Mouse (Mus musculus) limb, embryonic 11.5 days (tissue): Measurements from ENCODE around the gene Acat2. TPM values are rescaled to one million over a fixed set of nuclear protein-coding genes. Genes with fewer than 3 reads are reported as not detected.
"Not testable (repeated sequence)": the region's sequence is repeated elsewhere in the genome, so short reads cannot be mapped to it uniquely, and the experiment has no call there.

Source experiments
- ATAC-seq: fragments of 200-750 bp; cut with Nextera tagmentation; 2 replicates; pipeline ENCODE4 v1.8.0; 2017; ENCODE audit warnings: low read depth; ENCODE audit not compliant: insufficient number of reproducible peaks, low FRiP score, low TSS enrichment
- DNase-seq: peaks from one replicate; pipeline ENCODE4 v3.0.0-alpha.2; 2015; ENCODE audit warnings: low spot score
- H3K27ac ChIP-seq: fragments of 300-500 bp; sonication (generic); replicated peaks from 2 replicates; pipeline ENCODE4 v1.5.1; 2014; ENCODE audit warnings: low read depth, mild to moderate bottlenecking, low read length
- H3K27me3 ChIP-seq: fragments of 300-500 bp; sonication (generic); 2 replicates; pipeline ENCODE4 v1.6.1; 2014; ENCODE audit warnings: mild to moderate bottlenecking, low read length, mixed read lengths; ENCODE audit not compliant: control insufficient read depth, insufficient read depth
- H3K36me3 ChIP-seq: fragments of 300-500 bp; sonication (generic); 2 replicates; pipeline ENCODE4 v1.6.1; 2014; ENCODE audit warnings: mild to moderate bottlenecking, low read length, moderate library complexity, mixed read lengths; ENCODE audit not compliant: control insufficient read depth, insufficient read depth
- H3K4me1 ChIP-seq: fragments of 300-500 bp; sonication (generic); 2 replicates; pipeline ENCODE4 v1.6.1; 2014; ENCODE audit warnings: low read length, mixed read lengths; ENCODE audit not compliant: control insufficient read depth, insufficient read depth
- H3K4me2 ChIP-seq: fragments of 300-500 bp; sonication (generic); 2 replicates; pipeline ENCODE4 v1.6.1; 2014; ENCODE audit warnings: low read depth, mild to moderate bottlenecking, moderate library complexity; ENCODE audit not compliant: severe bottlenecking
- H3K4me3 ChIP-seq: fragments of 300-500 bp; sonication (generic); 2 replicates; pipeline ENCODE4 v1.5.1; 2014; ENCODE audit warnings: low read depth, low read length
- H3K9ac ChIP-seq: fragments of 300-500 bp; sonication (generic); 2 replicates; pipeline ENCODE4 v1.6.1; 2014; ENCODE audit warnings: mild to moderate bottlenecking, low read length
- H3K9me3 ChIP-seq: fragments of 300-500 bp; sonication (generic); 2 replicates; pipeline ENCODE4 v1.6.1; 2016; ENCODE audit warnings: low read length; ENCODE audit not compliant: control insufficient read depth
- WGBS: fragments of 180-500 bp; shearing (Covaris S2); extraction: QIAGEN DNeasy Blood & Tissue Kit; methylation state at CpG from one replicate; pipeline ENCODE4 v1.1.7; 2014; 5-methylcytosine and 5-hydroxymethylcytosine counted together
- polyA plus RNA-seq: library from polyadenylated mRNA; unstranded; fragments of >200 nt; fragmentation: Nextera tagmentation; extraction: Ambion mirVana; gene quantifications from 2 replicates; pipeline ENCODE4 v1.2.1, GENCODE M21; 2014

The Acat2 gene
- polyA plus RNA-seq, 1 experiment from 2014 or later: 236 TPM

DNA sequence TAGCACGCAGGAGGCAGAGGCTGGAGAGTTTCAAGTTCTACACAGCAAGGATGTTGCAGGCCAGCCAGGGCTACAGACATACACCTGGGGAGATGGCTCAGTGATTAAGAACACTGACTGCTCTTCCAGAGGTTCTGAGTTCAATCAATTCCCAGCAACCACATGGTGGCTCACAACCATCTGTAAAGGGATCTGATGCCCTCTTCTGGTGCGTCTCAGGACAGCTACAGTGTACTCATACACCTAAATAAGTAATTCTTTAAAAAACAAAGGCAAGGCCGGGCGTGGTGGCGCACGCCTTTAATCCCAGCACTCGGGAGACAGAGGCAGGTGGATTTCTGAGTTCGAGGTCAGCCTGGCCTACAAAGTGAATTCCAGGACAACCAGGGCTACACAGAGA, 27.5 kb upstream of the Acat2 start:
- not testable (repeated sequence) for H3K27me3 ChIP-seq, H3K9ac ChIP-seq, ATAC-seq, H3K4me2 ChIP-seq, H3K4me3 ChIP-seq, H3K36me3 ChIP-seq, H3K9me3 ChIP-seq, H3K4me1 ChIP-seq, H3K27ac ChIP-seq, DNase-seq
- 97% methylated on average over 8 of the region's 8 CpGs for WGBS

DNA sequence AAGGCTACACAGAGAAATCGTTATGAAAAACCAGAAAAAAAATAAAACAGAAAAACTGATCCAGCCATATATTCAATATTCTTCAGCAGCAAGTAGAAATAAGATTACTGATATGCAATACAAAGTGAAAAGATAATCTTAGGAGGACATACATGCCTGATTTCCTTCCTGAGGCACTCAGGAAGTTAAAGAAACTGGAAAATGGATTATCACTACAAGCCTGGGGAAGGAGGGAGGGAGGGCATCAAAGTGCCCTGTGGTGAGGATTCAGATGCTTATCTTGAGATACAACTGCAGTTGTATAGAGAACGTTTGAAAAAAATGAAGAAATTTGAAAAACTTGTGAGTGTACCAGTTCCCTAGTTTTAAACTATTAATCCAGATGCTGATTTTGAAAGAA, 23.4 kb upstream of the Acat2 start:
- ATAC-seq (no peak), DNase-seq (no peak)
- Histone ChIP-seq H3K4me2 (no peak overlapping the region), H3K9ac (no peak overlapping the region), H3K4me1 (no peaks in the 10 kb centered on the region), H3K36me3 (peaks cover 27% of the 10 kb centered on the region), H3K27me3 (no peaks in the 10 kb centered on the region), H3K27ac (no peak overlapping the region), H3K9me3 (no peaks in the 10 kb centered on the region), H3K4me3 (no peak overlapping the region)
- WGBS: 90% methylated on average over 2 of the region's 2 CpGs

DNA sequence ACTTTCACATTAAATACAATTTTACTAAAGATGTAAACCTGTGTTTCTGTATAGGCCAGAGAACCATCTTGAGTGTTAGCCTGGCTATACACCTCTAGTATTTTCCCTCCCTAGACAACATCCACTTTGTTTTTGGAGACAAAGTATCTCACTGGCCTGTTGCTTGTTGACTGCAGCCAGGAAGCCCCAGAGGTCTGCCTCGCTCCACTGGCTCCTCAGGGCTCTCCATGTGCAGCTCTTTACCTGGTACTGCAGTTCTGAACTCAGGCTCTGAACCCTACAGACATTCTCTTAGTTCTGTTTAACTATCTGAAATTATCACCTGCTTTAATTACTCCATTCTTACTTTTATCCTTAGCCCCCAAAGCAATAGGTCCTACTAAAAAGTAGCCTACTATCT, 18.0 kb upstream of the Acat2 start:
- no peak for ATAC-seq

DNA sequence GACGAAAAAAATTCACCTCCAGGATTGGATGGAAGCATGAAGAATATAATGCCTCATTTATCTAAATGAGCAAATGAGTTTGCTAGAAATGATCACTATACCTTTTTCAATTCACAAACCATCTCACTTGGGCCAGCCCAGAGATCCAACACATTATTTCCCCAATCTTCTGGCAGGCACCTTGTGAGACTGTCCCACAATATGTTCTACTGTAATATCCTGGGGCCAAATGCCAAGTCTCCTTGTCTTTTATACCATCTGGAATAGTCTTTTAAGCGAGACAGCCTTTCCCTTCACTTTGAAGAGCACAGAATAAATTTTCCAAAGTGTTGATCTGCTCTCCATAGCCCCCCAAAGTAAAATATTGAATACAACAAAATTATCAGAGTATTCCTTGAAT, 13.3 kb upstream of the Acat2 start:
- DNase-seq: no peak
- 88% methylated on average over 2 of the region's 2 CpGs for WGBS
- no peak overlapping the region for H3K4me3 ChIP-seq
- no peaks in the 10 kb centered on the region for H3K9me3 ChIP-seq
- ATAC-seq: no peak
- H3K4me2 ChIP-seq: no peak overlapping the region
- H3K36me3 ChIP-seq: peaks cover 7% of the 10 kb centered on the region
- no peak overlapping the region for H3K27ac ChIP-seq
- no peaks in the 10 kb centered on the region for H3K27me3 ChIP-seq
- no peak overlapping the region for H3K9ac ChIP-seq
- H3K4me1 ChIP-seq: no peaks in the 10 kb centered on the region

More for the DNA sequence above, 18.0 kb upstream of the Acat2 start:
- DNase-seq: no peak
- 91% methylated on average over 1 of the region's 1 CpGs for WGBS
- Histone ChIP-seq H3K4me2 (no peak overlapping the region), H3K27me3 (no peaks in the 10 kb centered on the region), H3K9ac (no peak overlapping the region), H3K4me1 (no peaks in the 10 kb centered on the region), H3K36me3 (peaks cover 26% of the 10 kb centered on the region), H3K9me3 (no peaks in the 10 kb centered on the region), H3K27ac (no peak overlapping the region), H3K4me3 (no peak overlapping the region)

DNA sequence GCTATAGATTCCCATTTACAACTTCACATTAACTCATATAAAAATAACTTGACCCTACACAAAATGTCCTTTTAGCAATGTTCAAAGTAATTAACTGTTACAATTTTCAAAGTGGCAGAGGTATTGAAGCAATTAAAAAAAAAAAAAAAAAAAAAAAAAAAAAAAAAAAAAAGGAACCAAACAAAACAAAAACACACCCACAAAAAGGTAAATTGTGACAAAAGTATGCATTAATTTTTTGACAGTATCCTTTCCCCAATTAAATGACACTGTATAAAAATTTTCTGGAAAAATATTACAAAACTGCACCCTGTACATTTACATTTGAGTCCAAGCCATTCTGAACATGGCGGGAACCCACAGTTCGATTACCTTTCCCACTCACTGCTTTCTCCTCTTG, 6.6 kb upstream of the Acat2 start:
- no peaks in the 10 kb centered on the region for H3K9me3 ChIP-seq
- H3K36me3 ChIP-seq: peaks cover 2% of the 10 kb centered on the region; the same call in 1 of the 2 replicates
- H3K4me3 ChIP-seq: no peak overlapping the region
- no peak overlapping the region for H3K9ac ChIP-seq
- H3K4me1 ChIP-seq: no peaks in the 10 kb centered on the region
- 95% methylated on average over 2 of the region's 2 CpGs for WGBS
- no peak overlapping the region for H3K27ac ChIP-seq
- no peak for ATAC-seq
- no peaks in the 10 kb centered on the region for H3K27me3 ChIP-seq
- no peak for DNase-seq
- H3K4me2 ChIP-seq: no peak overlapping the region

DNA sequence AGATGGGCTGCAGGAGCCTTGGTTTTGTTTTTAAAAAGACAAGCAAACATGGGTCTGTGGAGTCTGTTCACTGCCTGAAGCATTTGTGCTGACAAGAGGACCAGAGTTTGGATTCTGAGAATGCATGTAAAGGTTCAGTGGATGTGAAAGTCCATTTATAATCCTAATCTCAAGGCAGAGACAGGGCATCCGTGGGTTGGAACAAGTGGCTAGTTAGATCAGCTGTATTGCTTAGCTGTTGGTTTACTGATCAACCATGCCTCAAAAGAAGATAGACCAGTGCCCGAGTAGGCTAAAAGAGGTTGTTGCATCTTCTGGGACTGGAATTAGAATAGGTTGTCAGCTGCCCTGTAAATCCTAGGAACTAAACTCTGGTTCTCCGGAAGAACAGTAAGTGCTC, 2.9 kb upstream of the Acat2 start:
- 82% methylated on average over 3 of the region's 3 CpGs for WGBS
- Histone ChIP-seq H3K4me1 (no peaks in the 10 kb centered on the region; the same call in 1 of the 2 replicates), H3K36me3 (peaks cover 2% of the 10 kb centered on the region; the same call in 1 of the 2 replicates), H3K27me3 (no peaks in the 10 kb centered on the region), H3K9me3 (no peaks in the 10 kb centered on the region), H3K9ac (no peak overlapping the region), H3K27ac (no peak overlapping the region), H3K4me2 (no peak overlapping the region), H3K4me3 (no peak overlapping the region)
- DNase-seq (no peak), ATAC-seq (no peak)

DNA sequence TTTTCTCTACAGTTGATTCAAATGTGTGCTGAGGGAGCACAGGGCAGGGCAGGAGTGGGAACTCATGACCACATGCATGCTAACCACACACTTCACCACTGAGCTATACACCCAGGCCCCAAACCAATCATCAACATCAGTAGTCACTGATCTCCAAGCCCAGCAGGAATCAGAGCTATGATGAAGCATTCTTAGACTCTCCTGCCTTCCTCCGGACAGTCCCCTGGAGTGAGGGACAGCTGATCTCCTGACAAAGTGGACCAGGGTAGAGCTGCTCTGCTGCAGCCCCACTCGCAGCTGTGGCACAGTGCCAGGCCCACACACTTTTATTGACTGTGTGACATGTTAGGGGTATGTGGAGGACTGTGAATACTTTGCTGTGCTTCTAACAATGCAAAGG, 1.2 kb downstream of the Acat2 start:
- not testable (repeated sequence) for H3K4me3 ChIP-seq, H3K9ac ChIP-seq, H3K27me3 ChIP-seq, H3K27ac ChIP-seq, H3K4me1 ChIP-seq, H3K36me3 ChIP-seq, DNase-seq, ATAC-seq, H3K9me3 ChIP-seq
- 29% methylated on average over 1 of the region's 2 CpGs for WGBS
- H3K4me2 ChIP-seq: peak overlapping the region; percentile 25; the same call in 1 of the 2 replicates

DNA sequence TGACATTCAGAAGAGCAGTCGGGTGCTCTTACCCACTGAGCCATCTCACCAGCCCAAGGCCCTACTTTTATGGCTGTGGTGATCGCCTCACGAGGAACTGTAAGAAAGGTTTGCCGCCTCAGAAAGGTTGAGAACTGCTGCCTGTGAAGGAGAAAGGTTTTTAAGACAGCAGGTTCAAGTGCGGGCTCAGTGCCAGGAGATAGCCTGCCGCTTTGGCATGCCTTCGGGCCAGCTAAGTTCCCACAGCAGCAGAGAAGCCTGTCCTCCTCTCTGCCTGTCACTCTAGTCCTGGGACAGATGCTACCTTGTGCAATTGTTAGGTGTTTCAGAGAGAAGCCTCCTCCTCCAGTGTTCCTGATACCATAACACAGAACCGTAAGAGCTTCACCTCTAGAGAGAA, 3.9 kb downstream of the Acat2 start:
- WGBS: 94% methylated on average over 8 of the region's 8 CpGs
- no peak overlapping the region; the same call in 1 of the 2 replicates for H3K9ac ChIP-seq
- ATAC-seq: no peak
- no peaks in the 10 kb centered on the region; the same call in 1 of the 2 replicates for H3K4me1 ChIP-seq
- H3K27me3 ChIP-seq: no peaks in the 10 kb centered on the region
- H3K4me3 ChIP-seq: no peak overlapping the region
- no peak for DNase-seq
- no peak overlapping the region for H3K27ac ChIP-seq
- H3K9me3 ChIP-seq: no peaks in the 10 kb centered on the region
- H3K36me3 ChIP-seq: peaks cover 5% of the 10 kb centered on the region; the same call in 1 of the 2 replicates
- no peak overlapping the region for H3K4me2 ChIP-seq

DNA sequence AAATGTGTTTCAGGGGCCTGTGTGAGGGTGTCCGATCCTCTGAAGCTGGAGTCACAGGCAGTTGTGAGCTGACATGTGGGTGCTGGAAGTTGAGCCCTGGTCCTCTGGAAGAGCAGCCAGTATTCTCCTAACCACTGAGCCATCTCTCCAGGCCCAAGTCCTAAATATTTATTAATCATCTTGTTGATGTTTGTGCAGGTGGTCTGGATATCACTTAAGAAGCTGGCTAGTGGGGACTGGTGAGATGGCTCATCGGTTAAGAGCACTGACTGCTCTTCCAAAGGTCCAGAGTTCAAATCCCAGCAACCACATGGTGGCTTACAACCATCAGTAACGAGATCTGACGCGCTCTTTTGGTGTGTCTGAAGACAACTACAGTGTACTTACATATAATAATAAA, 10.9 kb downstream of the Acat2 start:
- Histone ChIP-seq H3K4me2 (no peak overlapping the region), H3K27ac (no peak overlapping the region), H3K4me1 (no peaks in the 10 kb centered on the region), H3K27me3 (no peaks in the 10 kb centered on the region), H3K4me3 (no peak overlapping the region), H3K9me3 (no peaks in the 10 kb centered on the region), H3K36me3 (peaks cover 17% of the 10 kb centered on the region; the same call in 1 of the 2 replicates), H3K9ac (no peak overlapping the region)
- no peak for ATAC-seq
- no peak for DNase-seq
- WGBS: 92% methylated on average over 5 of the region's 5 CpGs
